Mouse (Mus musculus): ENCODE results near the gene Rgs14.

Gene Rgs14

DNA sequence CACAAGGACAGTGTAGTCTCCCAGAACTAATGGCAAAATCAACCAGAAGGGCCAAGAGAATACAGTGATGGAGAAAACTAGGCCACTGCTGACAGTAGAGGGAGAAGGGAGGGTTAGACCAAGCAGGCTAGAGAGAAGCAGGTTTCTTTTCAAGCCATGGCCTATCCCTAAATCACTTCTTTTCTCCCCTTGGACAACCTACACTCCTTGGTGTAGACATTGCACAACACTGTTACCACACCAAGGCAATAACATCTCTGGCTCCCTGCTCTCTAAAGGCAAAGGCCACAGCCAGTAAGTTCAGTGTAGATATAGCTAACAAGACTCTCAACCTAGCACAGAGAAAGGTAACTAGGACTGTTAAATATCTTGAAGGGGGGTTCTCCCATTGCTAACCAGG is 8.4 kb upstream of the Rgs14 start:
- no peak for DNase-seq

DNA sequence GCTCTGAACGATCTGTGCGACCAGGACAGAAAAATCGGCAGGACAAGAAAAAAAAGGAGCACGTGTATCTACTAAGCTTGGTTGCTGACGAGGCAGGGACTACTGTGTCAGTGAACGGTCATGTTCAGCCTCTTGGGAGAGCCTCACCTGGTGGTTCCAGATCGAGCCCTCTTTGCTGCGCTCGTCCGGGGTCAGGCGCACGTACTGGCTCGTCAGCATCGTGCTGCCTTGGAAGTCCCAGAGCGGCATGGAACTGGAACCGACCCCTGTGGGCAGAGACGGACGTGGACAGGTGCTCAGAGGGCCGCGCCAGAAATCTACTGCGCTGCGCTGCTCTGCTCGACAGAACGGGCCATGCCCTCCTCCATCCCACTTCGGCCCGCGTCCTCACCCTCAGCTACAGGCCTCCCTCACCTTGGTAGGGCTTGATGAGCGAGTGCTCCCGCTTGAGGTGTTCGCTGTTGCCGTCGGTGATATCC is 7.5 kb upstream of the Rgs14 start:
- peak; percentile 52 for DNase-seq

DNA sequence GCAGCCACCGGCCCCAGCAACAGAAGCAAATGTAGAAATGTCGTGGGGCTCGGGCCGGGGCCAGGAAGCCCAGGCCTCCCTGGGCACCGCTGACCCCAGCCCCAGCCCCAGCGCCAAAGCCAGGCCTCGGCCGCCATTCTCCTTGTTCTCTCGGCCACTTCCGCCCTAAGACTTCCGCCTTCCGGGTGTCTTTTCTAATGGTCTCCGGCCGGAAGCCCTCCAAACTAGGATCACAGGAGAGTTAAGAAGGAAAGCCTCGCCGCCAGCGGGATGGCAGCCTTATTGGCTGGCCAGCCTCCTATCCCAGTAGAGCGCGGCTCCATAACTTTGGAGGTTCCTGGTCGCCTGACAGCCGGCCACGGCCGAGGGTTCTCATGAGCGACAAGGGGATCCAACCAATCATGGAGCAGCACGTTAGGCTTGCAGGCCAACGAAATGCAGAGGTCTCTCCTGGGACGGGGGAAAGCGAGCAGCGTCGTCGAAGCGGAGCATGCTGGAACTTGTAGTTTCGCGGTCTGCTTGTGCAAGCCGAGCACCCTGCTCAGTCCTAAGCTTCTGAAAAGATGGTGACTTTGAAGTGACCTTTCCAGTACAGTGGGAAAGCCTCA is 7.0 kb upstream of the Rgs14 start, which contains the start of gene Lman2:
Gene Lman2, minus strand, starts transcription at position 331 of the 608 bp plus-strand sequence.
- DNase-seq, result peak; percentile 93

DNA sequence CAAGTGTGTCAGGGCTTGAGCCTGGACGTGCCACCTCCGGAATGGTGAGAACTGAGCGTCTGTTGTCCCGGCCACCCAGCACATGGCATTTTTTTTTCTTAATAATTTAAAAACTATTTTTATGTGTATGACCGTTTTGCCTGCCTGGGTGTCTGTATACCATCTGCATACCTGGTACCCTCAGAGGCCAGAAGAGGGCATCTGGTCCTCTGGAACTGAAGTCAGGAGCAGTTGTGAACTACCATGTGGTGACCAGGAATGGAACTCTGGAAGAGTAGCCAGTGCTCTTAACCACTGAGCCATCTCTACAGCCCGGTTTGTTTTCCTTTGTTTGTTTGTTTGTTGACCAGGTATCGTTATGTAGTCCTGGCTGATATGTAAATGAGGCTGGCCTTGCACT is 1.1 kb upstream of the Rgs14 start:
- DNase-seq, result peak; percentile 56

GRCm38 (mm10) chr13:55370234-55370633 is 702 bp downstream of the Rgs14 start:
- DNase-seq, result peak; percentile 24

DNA sequence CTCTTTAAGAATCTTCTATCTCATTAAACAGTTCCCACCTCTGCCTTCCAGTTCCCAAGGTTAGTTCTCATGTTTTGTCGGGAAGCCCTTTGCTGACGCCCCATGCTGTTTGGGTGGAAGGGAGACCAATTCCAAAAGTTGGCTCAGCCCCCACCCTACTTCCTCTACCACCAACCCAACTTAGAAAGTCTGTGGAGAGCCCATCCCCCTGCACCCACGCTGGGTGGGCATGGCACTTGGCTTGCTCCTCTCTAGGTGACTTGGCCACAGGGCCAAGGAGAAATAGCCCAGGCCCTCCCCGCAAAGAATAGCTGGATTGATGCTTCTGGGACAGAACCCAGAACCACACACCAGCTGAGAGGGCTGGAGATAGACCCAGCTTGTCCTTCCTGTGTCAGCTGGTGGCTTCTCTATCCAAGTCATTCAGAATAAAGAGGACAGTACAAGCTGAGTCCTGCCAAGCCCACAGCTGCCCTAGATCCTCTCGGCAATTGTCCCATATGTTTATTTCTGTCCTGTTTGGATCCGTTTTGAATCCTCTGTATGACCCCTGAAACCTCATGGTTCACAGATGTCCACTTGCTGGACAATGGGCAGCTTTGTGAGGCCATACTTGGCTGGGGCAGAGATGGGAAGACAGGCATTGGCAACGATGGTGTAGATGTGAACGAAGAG is 1.6 kb downstream of the Rgs14 start:
- DNase-seq, result peak; percentile 53

DNA sequence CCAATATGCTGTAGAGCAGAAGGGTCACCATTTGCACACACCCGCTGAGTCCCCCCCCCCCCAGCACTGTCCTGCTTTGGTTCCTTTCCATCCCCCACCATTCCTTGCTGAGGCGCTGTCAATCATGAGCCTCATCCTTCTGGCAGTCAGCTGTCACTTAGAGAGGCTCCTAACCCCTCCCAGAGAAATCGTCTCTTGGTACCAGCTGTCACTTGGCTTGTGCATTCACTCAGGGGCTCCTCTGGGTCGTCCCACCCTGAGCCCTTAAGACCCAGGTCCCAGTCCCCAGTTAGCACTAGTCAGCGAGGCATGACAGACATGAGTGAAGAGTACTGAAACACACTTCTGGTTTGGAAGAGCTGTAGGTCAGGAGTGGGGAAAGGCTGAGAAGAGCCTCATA is 2.2 kb downstream of the Rgs14 start:
- DNase-seq, result no peak

GRCm38 (mm10) chr13:55374206-55374924 is 4.8 kb downstream of the Rgs14 start:
- peak; percentile 84 for DNase-seq

- DNase-seq, result no peak
These were observed 6.3 kb downstream of the Rgs14 start for GRCm38 (mm10) chr13:55375877-55376276.

- DNase-seq, result no peak
These were observed 9.5 kb downstream of the Rgs14 start for GRCm38 (mm10) chr13:55378907-55379580.

- no peak for DNase-seq
These were observed 12.3 kb downstream of the Rgs14 start for GRCm38 (mm10) chr13:55381790-55382189.

- no peak for DNase-seq
These were observed 21.1 kb downstream of the Rgs14 start for GRCm38 (mm10) chr13:55390644-55391043.

DNA sequence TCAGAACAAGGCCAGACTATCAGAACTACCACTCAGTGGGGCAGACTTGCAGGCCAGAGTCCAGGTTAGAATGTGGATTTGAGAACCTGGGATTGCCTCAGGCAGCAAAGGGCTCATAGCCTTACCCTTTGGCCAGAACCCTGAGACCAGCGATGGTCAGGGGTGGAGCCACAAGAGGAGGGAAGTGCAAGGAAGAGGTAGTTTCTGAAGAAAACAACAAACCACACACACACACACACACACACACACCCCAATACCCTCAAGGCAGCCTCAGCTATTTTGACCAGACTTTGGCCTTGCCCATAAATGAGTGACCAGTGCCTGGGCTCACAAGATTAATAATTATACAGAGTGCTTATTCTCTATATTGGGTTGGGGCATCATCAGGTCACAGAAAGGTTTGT is 22.1 kb downstream of the Rgs14 start:
- DNase-seq, result no peak

- peak; percentile 63 for DNase-seq
These were observed 23.4 kb downstream of the Rgs14 start for GRCm38 (mm10) chr13:55392933-55393332.

GRCm38 (mm10) chr13:55398088-55398487 is 28.6 kb downstream of the Rgs14 start, which contains the start of gene Slc34a1:
Gene Slc34a1 (plus strand): TSS chr13:55398187.
- no peak for DNase-seq

- no peak for DNase-seq
These were observed 29.9 kb downstream of the Rgs14 start for GRCm38 (mm10) chr13:55399300-55400038.

GRCm38 (mm10) chr13:55400039-55400346 is 30.5 kb downstream of the Rgs14 start:
- DNase-seq, result no peak

DNA sequence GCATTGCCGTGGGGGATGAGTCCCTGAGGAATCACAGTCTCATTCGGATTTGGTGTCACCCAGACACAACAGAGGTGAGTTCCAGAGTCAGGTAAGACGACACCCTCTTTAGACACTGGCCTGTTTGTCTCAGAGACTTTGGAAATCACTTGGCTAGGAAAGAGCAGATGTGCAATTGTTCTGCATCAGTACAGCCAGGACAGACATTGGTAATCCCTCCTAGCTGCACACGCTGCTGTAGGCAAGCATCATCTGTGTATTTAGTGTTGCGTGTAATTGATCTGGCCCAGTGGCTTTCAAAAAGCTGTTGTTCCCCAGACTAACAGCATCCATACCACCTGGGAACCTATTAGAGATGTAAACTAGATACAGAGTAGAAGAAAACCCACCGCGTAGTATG is 33.7 kb downstream of the Rgs14 start:
- no peak for DNase-seq

- DNase-seq, result no peak
These were observed 34.7 kb downstream of the Rgs14 start for GRCm38 (mm10) chr13:55403935-55404852.

DNA sequence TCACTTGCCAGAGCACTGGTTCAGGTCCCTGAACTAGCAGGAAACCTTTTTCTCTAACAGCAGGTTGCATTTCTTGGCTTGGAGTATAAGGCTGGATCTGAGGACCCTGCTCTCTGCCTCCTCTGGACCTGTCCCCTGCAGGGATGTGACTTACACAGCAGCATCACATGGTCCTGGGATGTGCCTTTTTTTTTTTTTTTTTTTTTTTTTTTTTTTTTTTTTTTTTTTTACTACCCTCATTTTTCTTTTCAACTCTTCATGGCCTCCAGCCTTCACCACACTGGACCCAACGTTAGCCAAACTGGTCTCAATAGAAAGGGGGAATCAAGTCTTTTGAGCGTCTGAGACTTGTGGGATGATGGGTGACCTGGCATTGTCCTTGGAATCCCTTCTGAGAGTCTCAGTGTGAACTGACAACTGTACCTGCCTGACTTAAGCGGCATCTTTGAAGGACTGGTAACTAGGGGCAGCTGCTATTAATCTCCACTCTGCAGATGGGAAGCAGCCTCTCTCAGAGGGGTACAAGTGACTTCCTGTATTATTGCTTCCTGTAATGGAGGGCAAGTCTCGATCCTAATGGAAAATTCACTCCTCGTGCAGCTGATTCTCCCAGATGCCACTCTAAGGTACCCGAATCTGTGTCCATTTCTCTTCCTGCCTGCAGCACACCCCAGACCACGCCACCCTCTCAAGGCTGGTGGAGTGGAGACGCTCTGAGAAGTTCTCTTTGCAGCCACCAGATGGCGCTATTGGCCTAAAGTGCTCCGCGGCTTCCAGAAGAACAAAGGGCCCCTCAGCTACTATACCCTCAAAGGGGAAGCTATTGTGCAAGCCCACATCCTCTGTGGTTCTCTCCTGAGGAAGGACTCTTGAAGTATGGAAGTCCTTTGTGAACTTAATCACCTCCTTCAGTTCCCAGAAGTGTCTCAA is 35.6 kb downstream of the Rgs14 start:
- peak; percentile 89 for DNase-seq

All from thymus, postnatal 14 days (tissue).